Mouse (Mus musculus): ENCODE results near the gene Fam229b. TPM values are rescaled to one million over a fixed set of nuclear protein-coding genes. Genes with fewer than 3 reads are reported as not detected.

Gene Fam229b
- total RNA-seq (2023; ENCODE audit: inconsistent age) = 0.75 to 1.5 TPM in 2 of 4 replicates, not detected in the others

GRCm38 (mm10) chr10:39133462-39134310, at the start of gene Fam229b, which contains the start of gene Tube1:
Gene Fam229b, minus strand, starts transcription at chr10:39133914.
Gene Tube1, plus strand, starts transcription at chr10:39133976.

GRCm38 (mm10) chr10:39163694-39164093, 30.0 kb upstream of the Fam229b start, which contains the start of gene Ccn6:
Gene Ccn6, minus strand, starts transcription at chr10:39163794.

Other genes with a start within 250 kb of the Fam229b start
- 0.09 to 0.26 TPM in 2 of 4 replicates, not detected in the others for gene Lama4, start 168.4 kb downstream of the Fam229b start, total RNA-seq (2023; ENCODE audit: inconsistent age)
- 5.3 to 10.1 TPM (median 6.9 TPM) in 4 replicates for gene Tube1, start 62 bp upstream of the Fam229b start, total RNA-seq (2023; ENCODE audit: inconsistent age)
- gene Ccn6, start 29.9 kb upstream of the Fam229b start, total RNA-seq (2023; ENCODE audit: inconsistent age) = 0.90 to 1.2 TPM (median 1.1 TPM) in 3 of 4 replicates, not detected in the other
- 55.7 to 63.7 TPM (median 57.2 TPM) in 4 replicates for gene Fyn, start 234.9 kb upstream of the Fam229b start, total RNA-seq (2023; ENCODE audit: inconsistent age)